Mouse (Mus musculus): ENCODE data around the gene Fgfr1op.

Fgfr1op gene

GRCm38 (mm10) chr17:8229607-8230006 lies 64.3 kb downstream of the Fgfr1op start:
- no peak for DNase-seq

- DNase-seq: no peak
These were observed 66.8 kb downstream of the Fgfr1op start for GRCm38 (mm10) chr17:8232089-8232488.

- no peak for DNase-seq
These were observed 68.4 kb downstream of the Fgfr1op start for GRCm38 (mm10) chr17:8233618-8234214.

- no peak for DNase-seq
These were observed 69.2 kb downstream of the Fgfr1op start for GRCm38 (mm10) chr17:8234537-8234936.

- no peak for DNase-seq
These were observed 70.4 kb downstream of the Fgfr1op start, which contains the start of gene Ccr6 for GRCm38 (mm10) chr17:8235743-8236142. TSS of gene Ccr6 (plus strand) at chr17:8236043.

GRCm38 (mm10) chr17:8238012-8238710 lies 72.9 kb downstream of the Fgfr1op start:
- no peak for DNase-seq

- no peak for DNase-seq
These were observed 74.3 kb downstream of the Fgfr1op start for GRCm38 (mm10) chr17:8239561-8239960.

- DNase-seq: no peak
These were observed 75.2 kb downstream of the Fgfr1op start for GRCm38 (mm10) chr17:8240517-8240916.

GRCm38 (mm10) chr17:8241645-8242044 lies 76.3 kb downstream of the Fgfr1op start:
- no peak for DNase-seq

- no peak for DNase-seq
These were observed 76.9 kb downstream of the Fgfr1op start for GRCm38 (mm10) chr17:8242186-8242585.

- no peak for DNase-seq
These were observed 78.8 kb downstream of the Fgfr1op start for GRCm38 (mm10) chr17:8244124-8244523.

GRCm38 (mm10) chr17:8246102-8246754 lies 80.9 kb downstream of the Fgfr1op start:
- no peak for DNase-seq
